Mouse (Mus musculus): ENCODE data around the gene Tmem131. TPM values are rescaled to one million over a fixed set of nuclear protein-coding genes. Genes with fewer than 3 reads are reported as not detected.

Tmem131 gene
- polyA plus RNA-seq, 1 experiment: 169 TPM

GRCm38 (mm10) chr1:36807086-36807485 is 136.4 kb downstream of the Tmem131 start:
- no peak overlapping the region for H3K27ac ChIP-seq (ENCODE audit: insufficient read depth, low read depth, low read length)
- TF ChIP-seq CTCF (IDR thresholded peaks at IDR 0.05; ENCODE audit: insufficient read depth, low read depth, low read length): no peak
- TF ChIP-seq POLR2A (IDR thresholded peaks at IDR 0.05; ENCODE audit: insufficient read depth, low read depth, low read length): no peak
- 77% methylated on average over 1 of the region's 1 CpGs for WGBS
- no peak overlapping the region for H3K4me3 ChIP-seq (ENCODE audit: insufficient read depth, low read depth, low read length)
- peaks cover 7% of the 10 kb centered on the region for H3K4me1 ChIP-seq (ENCODE audit: control insufficient read depth, insufficient read depth, low read length)

GRCm38 (mm10) chr1:36806181-36806905 is 137.1 kb downstream of the Tmem131 start:
- Histone ChIP-seq H3K27ac (ENCODE audit: insufficient read depth, low read depth, low read length) (no peak overlapping the region), H3K4me1 (ENCODE audit: control insufficient read depth, insufficient read depth, low read length) (peaks cover 7% of the 10 kb centered on the region), H3K4me3 (ENCODE audit: insufficient read depth, low read depth, low read length) (no peak overlapping the region)
- TF ChIP-seq POLR2A (IDR thresholded peaks at IDR 0.05; ENCODE audit: insufficient read depth, low read depth, low read length) (no peak), CTCF (IDR thresholded peaks at IDR 0.05; ENCODE audit: insufficient read depth, low read depth, low read length) (no peak)
- WGBS: 94% methylated on average over 7 of the region's 7 CpGs

DNA sequence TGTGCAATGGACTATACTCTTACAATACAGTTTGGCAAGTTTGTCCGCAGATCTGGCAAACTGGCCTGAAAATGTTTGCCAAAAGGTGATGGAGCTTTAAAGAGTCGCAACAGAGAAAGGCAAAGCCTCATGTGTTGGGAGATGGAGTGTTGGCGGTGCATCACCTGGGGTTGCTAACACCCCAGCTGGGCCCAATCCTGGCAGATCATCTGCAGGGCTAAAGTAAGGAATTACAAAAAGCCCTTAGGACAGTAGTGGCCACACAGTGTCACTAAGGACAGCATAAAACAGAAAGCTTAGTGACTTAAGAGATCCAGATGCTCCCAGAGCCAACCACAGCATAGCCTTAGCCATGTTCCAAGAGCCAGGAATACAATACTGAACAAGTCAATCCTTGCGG is 138.6 kb downstream of the Tmem131 start:
- TF ChIP-seq POLR2A (IDR thresholded peaks at IDR 0.05; ENCODE audit: insufficient read depth, low read depth, low read length) (no peak), CTCF (IDR thresholded peaks at IDR 0.05; ENCODE audit: insufficient read depth, low read depth, low read length) (no peak)
- WGBS: 87% methylated on average over 4 of the region's 4 CpGs

GRCm38 (mm10) chr1:36804259-36804658 is 139.2 kb downstream of the Tmem131 start:
- WGBS: 61% methylated on average over 9 of the region's 9 CpGs
- peak overlapping the region; percentile 68; the same call in 1 of the 2 replicates for H3K27ac ChIP-seq (ENCODE audit: insufficient read depth, low read depth, low read length)
- H3K4me1 ChIP-seq (ENCODE audit: control insufficient read depth, insufficient read depth, low read length): peaks cover 6% of the 10 kb centered on the region
- no peak overlapping the region for H3K4me3 ChIP-seq (ENCODE audit: insufficient read depth, low read depth, low read length)
- TF ChIP-seq POLR2A (IDR thresholded peaks at IDR 0.05; ENCODE audit: insufficient read depth, low read depth, low read length) (no peak), CTCF (IDR thresholded peaks at IDR 0.05; ENCODE audit: insufficient read depth, low read depth, low read length) (no peak)

More for the DNA sequence above, 138.6 kb downstream of the Tmem131 start:
- no peak overlapping the region for H3K27ac ChIP-seq (ENCODE audit: insufficient read depth, low read depth, low read length)
- H3K4me3 ChIP-seq (ENCODE audit: insufficient read depth, low read depth, low read length): no peak overlapping the region
- peaks cover 6% of the 10 kb centered on the region for H3K4me1 ChIP-seq (ENCODE audit: control insufficient read depth, insufficient read depth, low read length)

DNA sequence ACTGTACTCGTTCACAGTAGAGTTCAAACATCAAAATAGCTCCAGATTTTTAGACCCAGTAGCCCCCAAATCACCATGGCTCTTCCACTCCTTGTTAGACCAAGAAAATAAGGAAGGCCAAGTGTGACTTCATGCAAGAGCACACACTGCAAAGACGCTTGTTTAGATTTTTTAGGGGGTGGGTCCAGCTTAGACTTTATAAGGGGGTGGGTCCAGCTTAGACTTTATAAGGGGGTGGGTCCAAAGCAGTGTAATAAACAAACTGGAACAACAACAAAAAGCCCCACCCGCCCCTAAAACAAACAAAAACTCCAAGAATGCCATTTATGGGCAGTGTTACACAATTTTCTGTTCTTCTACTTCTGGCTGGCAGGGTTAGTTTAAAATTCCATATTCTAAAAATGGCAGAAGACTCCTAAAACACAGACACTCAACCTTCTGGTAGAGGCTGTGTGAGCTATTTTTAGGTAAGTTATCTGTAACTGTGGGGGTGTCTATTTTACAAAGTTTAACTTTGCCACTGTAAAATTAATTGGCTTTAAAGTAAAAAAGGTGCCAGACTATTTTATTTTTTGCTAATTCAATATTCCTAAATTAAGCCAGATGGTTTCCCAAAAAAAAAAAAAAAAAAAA is 143.0 kb downstream of the Tmem131 start:
- 64% methylated on average over 3 of the region's 3 CpGs for WGBS
- Histone ChIP-seq H3K4me3 (ENCODE audit: insufficient read depth, low read depth, low read length) (no peak overlapping the region), H3K4me1 (ENCODE audit: control insufficient read depth, insufficient read depth, low read length) (peaks cover 23% of the 10 kb centered on the region), H3K27ac (ENCODE audit: insufficient read depth, low read depth, low read length) (no peak overlapping the region)
- TF ChIP-seq CTCF (IDR thresholded peaks at IDR 0.05; ENCODE audit: insufficient read depth, low read depth, low read length) (no peak), POLR2A (IDR thresholded peaks at IDR 0.05; ENCODE audit: insufficient read depth, low read depth, low read length) (no peak)

GRCm38 (mm10) chr1:36797481-36797880 is 146.0 kb downstream of the Tmem131 start:
- peaks cover 19% of the 10 kb centered on the region for H3K4me1 ChIP-seq (ENCODE audit: control insufficient read depth, insufficient read depth, low read length)
- 51% methylated on average over 10 of the region's 10 CpGs for WGBS
- TF ChIP-seq CTCF (IDR thresholded peaks at IDR 0.05; ENCODE audit: insufficient read depth, low read depth, low read length): no peak
- TF ChIP-seq POLR2A (IDR thresholded peaks at IDR 0.05; ENCODE audit: insufficient read depth, low read depth, low read length): no peak
- 0 out of 2 replicates have a peak overlapping the region, but pooled peaks have one; percentile 22 for H3K27ac ChIP-seq (ENCODE audit: insufficient read depth, low read depth, low read length)
- no peak overlapping the region for H3K4me3 ChIP-seq (ENCODE audit: insufficient read depth, low read depth, low read length)

DNA sequence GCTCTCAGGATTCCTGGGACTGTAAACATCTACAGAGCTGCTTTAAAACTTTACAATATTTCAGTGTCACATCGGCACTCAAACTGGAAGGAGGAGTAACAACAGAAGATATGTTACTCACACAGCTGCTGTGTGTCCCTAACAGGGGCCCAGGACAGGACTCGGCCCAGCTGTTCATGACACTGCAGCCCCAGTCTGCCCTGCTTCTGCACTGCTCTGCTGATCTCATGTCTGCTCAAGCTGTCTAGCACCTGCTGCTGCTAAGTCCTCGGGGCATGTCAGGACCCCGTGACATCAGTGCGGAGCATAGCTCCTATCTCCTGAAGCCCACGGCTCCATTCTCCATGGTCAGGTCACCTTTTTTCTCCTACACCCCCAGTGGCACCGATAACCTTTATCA is 146.8 kb downstream of the Tmem131 start:
- Histone ChIP-seq H3K4me3 (ENCODE audit: insufficient read depth, low read depth, low read length) (no peak overlapping the region), H3K4me1 (ENCODE audit: control insufficient read depth, insufficient read depth, low read length) (peaks cover 19% of the 10 kb centered on the region), H3K27ac (ENCODE audit: insufficient read depth, low read depth, low read length) (no peak overlapping the region)
- no peak for TF ChIP-seq CTCF (IDR thresholded peaks at IDR 0.05; ENCODE audit: insufficient read depth, low read depth, low read length)
- TF ChIP-seq POLR2A (IDR thresholded peaks at IDR 0.05; ENCODE audit: insufficient read depth, low read depth, low read length): no peak
- WGBS: 83% methylated on average over 7 of the region's 7 CpGs

- no peak overlapping the region for H3K27ac ChIP-seq (ENCODE audit: insufficient read depth, low read depth, low read length)
- TF ChIP-seq CTCF (IDR thresholded peaks at IDR 0.05; ENCODE audit: insufficient read depth, low read depth, low read length) (no peak), POLR2A (IDR thresholded peaks at IDR 0.05; ENCODE audit: insufficient read depth, low read depth, low read length) (no peak)
- WGBS: 48% methylated on average over 8 of the region's 8 CpGs
- H3K4me1 ChIP-seq (ENCODE audit: control insufficient read depth, insufficient read depth, low read length): peaks cover 9% of the 10 kb centered on the region
- no peak overlapping the region for H3K4me3 ChIP-seq (ENCODE audit: insufficient read depth, low read depth, low read length)
These were observed 154.1 kb downstream of the Tmem131 start for GRCm38 (mm10) chr1:36789416-36789815.

DNA sequence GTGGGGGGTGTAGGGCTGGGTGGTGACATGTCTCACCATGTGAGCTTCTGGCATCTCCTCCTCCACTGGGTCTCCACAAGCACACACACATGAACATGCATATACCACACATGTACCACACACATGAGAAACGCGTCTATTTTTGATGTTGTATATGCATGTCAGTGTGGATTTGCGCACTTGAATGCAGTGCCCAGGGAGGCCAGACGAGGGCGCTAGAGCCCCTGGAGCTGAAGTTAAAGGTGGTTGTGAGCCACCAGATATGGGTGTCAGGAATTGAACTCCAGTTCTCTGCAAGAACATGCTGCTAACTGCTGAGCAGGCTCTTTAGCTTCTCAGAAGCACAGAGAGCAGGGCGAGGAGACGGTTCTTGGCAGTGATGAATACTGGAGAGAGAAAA is 157.1 kb downstream of the Tmem131 start:
- H3K4me3 ChIP-seq (ENCODE audit: insufficient read depth, low read depth, low read length): no peak overlapping the region
- no peak for TF ChIP-seq POLR2A (IDR thresholded peaks at IDR 0.05; ENCODE audit: insufficient read depth, low read depth, low read length)
- no peak for TF ChIP-seq CTCF (IDR thresholded peaks at IDR 0.05; ENCODE audit: insufficient read depth, low read depth, low read length)
- 94% methylated on average over 7 of the region's 7 CpGs for WGBS
- peaks cover 9% of the 10 kb centered on the region for H3K4me1 ChIP-seq (ENCODE audit: control insufficient read depth, insufficient read depth, low read length)
- no peak overlapping the region for H3K27ac ChIP-seq (ENCODE audit: insufficient read depth, low read depth, low read length)
